Mouse (Mus musculus) small intestine, adult 2 months (tissue): ENCODE measurements at regions not wholly inside any gene's neighbourhood (a gene's known extent, or its start where the extent isn't known, plus 50 kb on each side); places are given as distances from the start of the nearest gene placed in this dataset.

ENCODE experiments used
- CTCF ChIP-seq: fragments of 200-500 bp; IDR thresholded peaks from 2 replicates; pipeline ENCODE4 v1.5.1; 2012; ENCODE audit warnings: low read depth, mild to moderate bottlenecking, control low read depth, inconsistent platforms, low read length, moderate library complexity, mixed read lengths; ENCODE audit not compliant: insufficient replicate concordance, insufficient read length; ENCODE audit errors: extremely low read depth
- POLR2A ChIP-seq: fragments of 200-500 bp; IDR thresholded peaks from 2 replicates; pipeline ENCODE4 v1.6.1; 2012; ENCODE audit warnings: low read depth, mild to moderate bottlenecking, control low read depth, inconsistent platforms, low read length, moderate library complexity

- no peak for TF ChIP-seq CTCF
- no peak for TF ChIP-seq POLR2A
Measured at GRCm38 (mm10) chr1:82134938-82135337, 98.0 kb upstream of the Gm9747 start.
